Mouse (Mus musculus): Measurements from ENCODE around the gene Galns.

The Galns gene

GRCm38 (mm10) chr8:122546066-122546755, 65.1 kb downstream of the Galns start:
- DNase-seq (ENCODE audit: extremely low spot score, low spot score) = no peak

GRCm38 (mm10) chr8:122544138-122544537, 67.1 kb downstream of the Galns start:
- no peak for DNase-seq (ENCODE audit: extremely low spot score, low spot score)

GRCm38 (mm10) chr8:122538310-122539076, 72.8 kb downstream of the Galns start:
- DNase-seq (ENCODE audit: extremely low spot score, low spot score) = no peak

GRCm38 (mm10) chr8:122537812-122538211, 73.5 kb downstream of the Galns start:
- DNase-seq (ENCODE audit: extremely low spot score, low spot score) = no peak

GRCm38 (mm10) chr8:122537033-122537432, 74.2 kb downstream of the Galns start:
- no peak for DNase-seq (ENCODE audit: extremely low spot score, low spot score)

- no peak for DNase-seq (ENCODE audit: extremely low spot score, low spot score)
These were observed 80.0 kb downstream of the Galns start for GRCm38 (mm10) chr8:122531312-122531711.

- DNase-seq (ENCODE audit: extremely low spot score, low spot score) = no peak
These were observed 82.1 kb downstream of the Galns start for GRCm38 (mm10) chr8:122529159-122529558.

Data from neural tube, embryonic 10.5 days (tissue).